Mouse (Mus musculus): Measurements from ENCODE around the gene Ralgps1.

Ralgps1 gene

GRCm38 (mm10) chr2:33280525-33280924, 90.8 kb downstream of the Ralgps1 start:
- no peak for DNase-seq (ENCODE audit: low spot score)

- DNase-seq (ENCODE audit: low spot score): no peak
These were observed 91.5 kb downstream of the Ralgps1 start for GRCm38 (mm10) chr2:33279758-33280157.

- no peak for DNase-seq (ENCODE audit: low spot score)
These were observed 96.4 kb downstream of the Ralgps1 start for GRCm38 (mm10) chr2:33274719-33275490.

GRCm38 (mm10) chr2:33272665-33273439, 98.4 kb downstream of the Ralgps1 start:
- peak; percentile 9 for DNase-seq (ENCODE audit: low spot score)

GRCm38 (mm10) chr2:33271511-33271910, 99.8 kb downstream of the Ralgps1 start:
- DNase-seq (ENCODE audit: low spot score): no peak

- DNase-seq (ENCODE audit: low spot score): no peak
These were observed 100.7 kb downstream of the Ralgps1 start for GRCm38 (mm10) chr2:33270569-33270968.

GRCm38 (mm10) chr2:33269132-33269493, 102.2 kb downstream of the Ralgps1 start:
- no peak for DNase-seq (ENCODE audit: low spot score)

GRCm38 (mm10) chr2:33268384-33269131, 102.7 kb downstream of the Ralgps1 start:
- DNase-seq (ENCODE audit: low spot score): no peak

- DNase-seq (ENCODE audit: low spot score): no peak
These were observed 104.2 kb downstream of the Ralgps1 start for GRCm38 (mm10) chr2:33267075-33267474.

GRCm38 (mm10) chr2:33265793-33266192, 105.5 kb downstream of the Ralgps1 start:
- no peak for DNase-seq (ENCODE audit: low spot score)

GRCm38 (mm10) chr2:33261475-33261874, 109.8 kb downstream of the Ralgps1 start:
- no peak for DNase-seq (ENCODE audit: low spot score)

GRCm38 (mm10) chr2:33260772-33261171, 110.5 kb downstream of the Ralgps1 start:
- DNase-seq (ENCODE audit: low spot score): no peak

GRCm38 (mm10) chr2:33256769-33257537, 114.3 kb downstream of the Ralgps1 start:
- no peak for DNase-seq (ENCODE audit: low spot score)

GRCm38 (mm10) chr2:33254318-33254985, 116.8 kb downstream of the Ralgps1 start:
- DNase-seq (ENCODE audit: low spot score): peak; percentile 36

GRCm38 (mm10) chr2:33253572-33254190, 117.6 kb downstream of the Ralgps1 start:
- no peak for DNase-seq (ENCODE audit: low spot score)

- no peak for DNase-seq (ENCODE audit: low spot score)
These were observed 118.5 kb downstream of the Ralgps1 start for GRCm38 (mm10) chr2:33252751-33253150.

- no peak for DNase-seq (ENCODE audit: low spot score)
These were observed 121.2 kb downstream of the Ralgps1 start for GRCm38 (mm10) chr2:33249922-33250633.

- DNase-seq (ENCODE audit: low spot score): no peak
These were observed 122.7 kb downstream of the Ralgps1 start for GRCm38 (mm10) chr2:33248549-33248948.

- no peak for DNase-seq (ENCODE audit: low spot score)
These were observed 124.4 kb downstream of the Ralgps1 start for GRCm38 (mm10) chr2:33246841-33247240.

- peak; percentile 41 for DNase-seq (ENCODE audit: low spot score)
These were observed 125.9 kb downstream of the Ralgps1 start for GRCm38 (mm10) chr2:33245350-33245749.

All from urinary bladder, postnatal 14 days (tissue).